Mouse (Mus musculus) myocyte (in vitro differentiated cells): ENCODE data around the gene Akr1c19.

Source experiments
- E2F4 ChIP-seq: IDR thresholded peaks from one replicate; pipeline ENCODE4 v1.6.1; 2011; ENCODE audit warnings: mild to moderate bottlenecking, control low read depth, moderate library complexity; ENCODE audit not compliant: insufficient read depth
- USF1 ChIP-seq: IDR thresholded peaks from one replicate; pipeline ENCODE4 v1.6.1; 2011; ENCODE audit warnings: low read depth, mild to moderate bottlenecking, control low read depth, moderate library complexity

GRCm38 (mm10) chr13:4190904-4191303 lies 37.6 kb upstream of the Akr1c19 start, which contains the start of gene Akr1c13:
- no peak for TF ChIP-seq E2F4
- TF ChIP-seq USF1 = no peak
